Mouse (Mus musculus) embryonic fibroblast, embryonic 13.5 days (primary cell): Measurements from ENCODE around the gene Thbd.
A peak's percentile ranks its signal among the peaks of the same experiment; 100 is the strongest.

Source experiments
- CTCF ChIP-seq: IDR thresholded peaks from 2 replicates; pipeline ENCODE4 v1.5.1; 2011; ENCODE audit warnings: mild to moderate bottlenecking, control low read depth, low read length, moderate library complexity, borderline replicate concordance; ENCODE audit not compliant: insufficient read depth
- POLR2A ChIP-seq: IDR thresholded peaks from 2 replicates; pipeline ENCODE4 v1.6.1; 2011; ENCODE audit warnings: low read depth, mild to moderate bottlenecking, control low read depth, low read length, moderate library complexity

- TF ChIP-seq POLR2A (peak; percentile 91), CTCF (no peak)
Measured at GRCm38 (mm10) chr2:148407870-148408760, at the start of gene Thbd.
